10 mouse cellular contexts compared by ENCODE assay signal in the genomic region with DNA sequence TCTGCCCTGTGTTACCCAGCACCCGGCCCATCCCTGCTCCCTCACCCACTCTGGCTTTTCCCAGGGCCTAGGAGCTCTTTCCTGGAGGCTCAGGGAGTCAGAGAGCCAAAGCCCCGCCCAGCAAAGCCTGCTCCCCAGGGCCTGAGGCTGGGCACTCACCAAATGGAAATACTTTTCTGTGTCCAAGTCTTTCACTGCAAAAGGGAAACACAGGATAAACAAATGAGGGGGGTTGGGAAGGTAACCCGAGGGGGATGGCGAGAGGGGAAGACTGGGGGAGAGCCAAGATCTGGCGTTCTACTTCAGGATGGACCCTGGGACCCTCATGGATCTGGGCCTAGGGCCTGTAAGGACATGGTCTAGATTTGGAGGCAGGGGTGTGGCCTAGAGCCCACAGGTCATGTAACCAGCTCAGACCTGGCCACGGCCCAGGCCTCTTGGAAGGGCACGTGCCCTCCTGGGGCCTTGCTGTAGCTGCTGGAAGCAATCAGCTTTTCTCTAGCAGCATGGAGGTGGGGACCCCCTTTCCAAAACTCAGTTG. TPM values are rescaled to one million over a fixed set of nuclear protein-coding genes. Genes with fewer than 3 reads are reported as not detected.
DNase-seq lines count a peak whose midpoint lies in the region; ATAC-seq and TF ChIP-seq lines count a peak whose summit lies in the region.
"Had no signal": no experiment of that assay in that cellular context is flagged by ENCODE, and none has a peak within 500 bp of the region (broad histone marks: within the 10 kb centered on the region; RNA-seq: fewer than 3 reads in every experiment).

No protein-coding gene starts in this region.

- no peak for TF ChIP-seq POLR2A in testis, adult 2 months (IDR thresholded peaks at IDR 0.05; ENCODE audit: control insufficient read depth, low read depth, low read length)

- H3K27me3 ChIP-seq in testis, adult 2 months (ENCODE audit: control insufficient read depth, insufficient read depth, low read length): no peaks in the 10 kb centered on the region
- no peaks in the 10 kb centered on the region for H3K27me3 ChIP-seq in forebrain, embryonic 11.5 days (ENCODE audit: control insufficient read depth, insufficient read depth, low read length)

- peak; percentile 73 for DNase-seq in 3T3-L1 (ENCODE audit: low read depth, low spot score)
- peak; percentile 88 for DNase-seq in adrenal gland, postnatal 14 days
- peak; percentile 67 to 84 for DNase-seq in gastrocnemius, postnatal 4 days (ENCODE audit: low spot score in 2 of 2)
- DNase-seq in kidney, postnatal 36 days: peak; percentile 86 to 91
- no peak for DNase-seq in left cerebral cortex, adult 18-20 months (ENCODE audit: low spot score in 2 of 2)
- DNase-seq in forebrain, embryonic 11.5 days (ENCODE audit: low spot score): no peak
- no peak for DNase-seq in frontal cortex, postnatal 25 days (ENCODE audit: low spot score in 2 of 2)

- H3K9me3 ChIP-seq in forebrain, embryonic 11.5 days (ENCODE audit: control insufficient read depth, low read length): no peaks in the 10 kb centered on the region

- H3K9ac ChIP-seq in forebrain, embryonic 11.5 days (ENCODE audit: low read length): no peak overlapping the region

- H3K36me3 ChIP-seq in testis, adult 2 months (ENCODE audit: control insufficient read depth, insufficient read depth, low read length): no peaks in the 10 kb centered on the region
- no peaks in the 10 kb centered on the region for H3K36me3 ChIP-seq in forebrain, embryonic 11.5 days (ENCODE audit: control insufficient read depth, insufficient read depth, low read length)

- peaks cover 13% of the 10 kb centered on the region for H3K4me1 ChIP-seq in testis, adult 2 months (ENCODE audit: control insufficient read depth, insufficient read depth, low read length)
- H3K4me1 ChIP-seq in forebrain, embryonic 11.5 days (replicated peaks; ENCODE audit: control insufficient read depth, insufficient read depth, low read length): 0 out of 2 replicates have a peak, but pooled peaks cover 4% of the 10 kb centered on the region

- TF ChIP-seq CTCF in testis, adult 2 months (IDR thresholded peaks at IDR 0.05; ENCODE audit: control insufficient read depth, insufficient read depth, insufficient replicate concordance, low read depth, low read length): no peak

- no peak overlapping the region for H3K4me2 ChIP-seq in forebrain, embryonic 11.5 days (ENCODE audit: low read depth, low read length, severe bottlenecking)

- no peak overlapping the region for H3K4me3 ChIP-seq in testis, adult 2 months (ENCODE audit: control insufficient read depth, low read depth, low read length)
- H3K4me3 ChIP-seq in forebrain, embryonic 11.5 days (ENCODE audit: low read depth, low read length): no peak overlapping the region

- WGBS in forebrain, embryonic 11.5 days: 85% methylated on average over 7 of the region's 7 CpGs

- 0 out of 2 replicates have a peak overlapping the region, but pooled peaks have one; percentile 26 for H3K27ac ChIP-seq in testis, adult 2 months (ENCODE audit: control insufficient read depth, insufficient read depth, low read depth, low read length)
- H3K27ac ChIP-seq in forebrain, embryonic 11.5 days (ENCODE audit: low read depth, low read length): no peak overlapping the region

- no peak for ATAC-seq in forebrain, embryonic 11.5 days (replicated peaks; ENCODE audit: low FRiP score)

RNA-seq across cellular contexts. Expression of a gene that starts 14.5 kb away (rescaled TPM):
- not detected in 2 replicates for total RNA-seq in adrenal gland, postnatal 14 days (2021)
- not detected for total RNA-seq in gastrocnemius, postnatal 4 days (2021)
- not detected in 2 replicates for polyA plus RNA-seq in testis, adult 2 months (2012; rRNA removed)
- total RNA-seq in left cerebral cortex, adult 18-20 months (2021): not detected
- not detected in 2 replicates for polyA plus RNA-seq in forebrain, embryonic 11.5 days (2014; fragmentation: Nextera tagmentation; extraction: Ambion mirVana)
- total RNA-seq: hematopoietic stem cell, adult 5-6 weeks had no signal
- polyA plus RNA-seq: neural tube, embryonic 11.5 days had no signal

RNA-seq across cellular contexts. Expression of a gene that starts 27.7 kb away (rescaled TPM):
- total RNA-seq in adrenal gland, postnatal 14 days (2021): 0.56 and 0.74 TPM in 2 replicates
- total RNA-seq in gastrocnemius, postnatal 4 days (2021): under 1 TPM; 0.62 to 0.93 TPM
- polyA plus RNA-seq in testis, adult 2 months (2012; rRNA removed): 4.8 and 5.7 TPM in 2 replicates
- under 1 TPM; 0.63 to 0.70 TPM for total RNA-seq in left cerebral cortex, adult 18-20 months (2021)
- 0.09 TPM in 2 replicates for polyA plus RNA-seq in forebrain, embryonic 11.5 days (2014; fragmentation: Nextera tagmentation; extraction: Ambion mirVana)
- polyA plus RNA-seq: neural tube, embryonic 11.5 days had no signal

RNA-seq across cellular contexts. Expression of a gene that starts 35.6 kb away (rescaled TPM):
- total RNA-seq in adrenal gland, postnatal 14 days (2021): 154 and 173 TPM in 2 replicates
- total RNA-seq in gastrocnemius, postnatal 4 days (2021): 100 to 1,000 TPM; 125 to 133 TPM
- polyA plus RNA-seq in testis, adult 2 months (2012; rRNA removed): 5.7 and 6.1 TPM in 2 replicates
- total RNA-seq in left cerebral cortex, adult 18-20 months (2021): 100 to 1,000 TPM; 103 to 123 TPM
- polyA plus RNA-seq in forebrain, embryonic 11.5 days (2014; fragmentation: Nextera tagmentation; extraction: Ambion mirVana): 23.9 and 25.5 TPM in 2 replicates

Comparison
In these comparisons a context has a peak if more than half of its experiments do, and no peak if none do; other contexts are left out.
1. DNase-seq: peak in 3T3-L1 (single experiment), adrenal gland, postnatal 14 days (single experiment), gastrocnemius, postnatal 4 days (2 of 2) and kidney, postnatal 36 days (2 of 2); none in left cerebral cortex, adult 18-20 months (0 of 2), forebrain, embryonic 11.5 days (single experiment) and frontal cortex, postnatal 25 days (0 of 2).